Mouse (Mus musculus): ENCODE measurements around the gene Pttg1.
A peak's percentile ranks its signal among the peaks of the same experiment; 100 is the strongest.

Gene Pttg1

DNA sequence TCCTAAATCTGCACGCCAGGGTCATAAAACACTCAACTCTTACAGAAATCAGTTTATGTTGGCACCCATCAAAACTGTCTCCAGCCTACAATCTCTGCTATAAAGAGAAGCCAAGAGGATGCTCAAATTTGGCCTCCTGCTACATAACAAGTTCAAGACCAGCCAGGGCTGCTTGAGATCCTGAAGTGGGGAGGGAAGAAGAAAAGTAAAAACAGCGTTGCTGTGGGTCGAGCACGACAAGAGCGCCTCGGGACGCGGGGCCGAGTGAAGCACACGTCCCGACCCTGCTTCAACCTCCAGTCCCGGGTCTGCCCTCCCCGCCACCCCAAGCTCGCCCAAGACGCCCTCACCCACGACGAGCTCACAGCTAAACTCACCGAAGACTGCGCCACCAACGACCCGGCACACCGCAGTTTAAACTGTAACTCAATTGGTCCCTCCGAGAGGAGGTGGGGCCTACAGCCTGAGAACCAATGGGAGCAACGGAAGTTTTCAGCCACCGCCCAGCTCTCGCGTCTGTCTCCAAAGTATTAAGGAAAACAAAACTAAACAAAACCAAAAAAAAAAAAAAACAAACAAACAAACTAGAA lies at the start of gene Pttg1:
Gene Pttg1 (minus strand): TSS at position 428 of the 590 bp plus-strand sequence.
- peak; percentile 45 for DNase-seq (ENCODE audit: low spot score)

DNA sequence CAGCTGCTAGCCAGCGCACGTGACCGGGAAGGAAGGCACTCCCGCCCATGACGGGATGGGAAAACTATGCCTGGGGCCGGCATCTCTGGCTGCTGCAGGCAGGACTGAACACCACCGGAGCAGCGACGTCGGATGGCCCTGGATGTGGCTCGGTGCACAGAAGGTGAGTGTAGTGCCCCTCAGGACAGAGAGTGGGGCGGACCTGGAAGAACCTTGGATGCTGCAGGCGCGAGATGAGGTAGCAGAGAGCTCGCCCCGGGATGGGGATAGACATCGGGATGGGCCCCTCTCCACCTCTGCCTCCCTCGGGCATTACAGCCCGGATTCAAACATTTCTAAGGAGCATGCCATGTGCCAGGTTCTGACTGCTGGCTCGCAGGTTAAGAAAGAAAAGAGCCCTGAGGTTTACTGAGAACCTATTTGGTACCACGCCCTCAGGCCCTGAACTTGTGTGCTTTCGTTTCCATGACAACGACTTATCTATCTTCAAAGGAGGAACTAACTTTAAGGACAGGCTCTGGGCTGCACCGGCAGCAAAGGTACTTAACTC lies 48.2 kb upstream of the Pttg1 start, which contains the start of gene C1qtnf2:
Gene C1qtnf2 (plus strand): TSS at position 52 of the 550 bp plus-strand sequence.
- DNase-seq (ENCODE audit: low spot score), result peak; percentile 27

DNA sequence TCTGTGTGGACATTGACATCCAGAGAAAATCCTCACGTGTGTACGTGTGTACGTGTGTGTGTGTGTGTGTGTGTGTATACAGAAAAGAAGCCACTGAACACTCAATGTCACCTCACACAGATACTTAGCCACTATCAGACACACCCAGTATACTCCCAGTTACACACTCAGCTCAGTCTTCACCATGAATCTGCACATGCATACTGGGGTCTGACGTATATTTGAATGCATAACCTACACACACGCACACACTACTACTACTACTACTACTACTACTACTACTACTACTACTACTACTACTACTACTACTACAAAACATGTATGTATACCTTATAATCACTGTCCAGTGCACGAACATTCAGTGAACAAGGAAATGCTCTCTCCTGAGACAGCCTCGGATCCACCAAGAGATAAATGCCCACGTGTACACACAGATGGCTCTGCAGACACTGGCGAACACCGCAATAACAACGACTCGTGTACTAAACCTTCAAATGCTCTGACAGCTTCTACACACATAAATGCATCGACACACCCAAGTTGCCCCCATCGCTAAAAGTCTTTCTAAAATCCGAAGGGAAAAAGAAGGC lies 47.7 kb upstream of the Pttg1 start:
- DNase-seq (ENCODE audit: low spot score), result no peak

DNA sequence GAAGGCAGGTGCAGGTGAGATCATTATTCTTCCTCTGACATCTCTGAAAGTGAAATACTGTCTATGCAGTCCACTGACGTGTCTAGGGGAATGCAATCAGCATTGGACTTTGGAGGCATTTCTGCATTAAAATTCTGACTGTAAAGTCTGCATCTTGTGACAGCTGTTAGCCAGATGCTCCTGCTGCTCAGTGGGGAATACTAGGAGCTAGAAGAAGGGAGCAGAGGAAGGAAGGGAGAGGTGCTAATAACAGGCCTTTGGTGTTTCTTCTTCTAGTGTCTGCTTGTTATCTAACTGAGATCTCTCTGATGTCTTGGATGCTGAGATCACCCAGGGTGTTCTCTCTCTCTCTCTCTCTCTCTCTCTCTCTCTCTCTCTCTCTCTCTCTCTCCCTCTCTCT lies 47.1 kb upstream of the Pttg1 start:
- DNase-seq (ENCODE audit: low spot score), result no peak

DNA sequence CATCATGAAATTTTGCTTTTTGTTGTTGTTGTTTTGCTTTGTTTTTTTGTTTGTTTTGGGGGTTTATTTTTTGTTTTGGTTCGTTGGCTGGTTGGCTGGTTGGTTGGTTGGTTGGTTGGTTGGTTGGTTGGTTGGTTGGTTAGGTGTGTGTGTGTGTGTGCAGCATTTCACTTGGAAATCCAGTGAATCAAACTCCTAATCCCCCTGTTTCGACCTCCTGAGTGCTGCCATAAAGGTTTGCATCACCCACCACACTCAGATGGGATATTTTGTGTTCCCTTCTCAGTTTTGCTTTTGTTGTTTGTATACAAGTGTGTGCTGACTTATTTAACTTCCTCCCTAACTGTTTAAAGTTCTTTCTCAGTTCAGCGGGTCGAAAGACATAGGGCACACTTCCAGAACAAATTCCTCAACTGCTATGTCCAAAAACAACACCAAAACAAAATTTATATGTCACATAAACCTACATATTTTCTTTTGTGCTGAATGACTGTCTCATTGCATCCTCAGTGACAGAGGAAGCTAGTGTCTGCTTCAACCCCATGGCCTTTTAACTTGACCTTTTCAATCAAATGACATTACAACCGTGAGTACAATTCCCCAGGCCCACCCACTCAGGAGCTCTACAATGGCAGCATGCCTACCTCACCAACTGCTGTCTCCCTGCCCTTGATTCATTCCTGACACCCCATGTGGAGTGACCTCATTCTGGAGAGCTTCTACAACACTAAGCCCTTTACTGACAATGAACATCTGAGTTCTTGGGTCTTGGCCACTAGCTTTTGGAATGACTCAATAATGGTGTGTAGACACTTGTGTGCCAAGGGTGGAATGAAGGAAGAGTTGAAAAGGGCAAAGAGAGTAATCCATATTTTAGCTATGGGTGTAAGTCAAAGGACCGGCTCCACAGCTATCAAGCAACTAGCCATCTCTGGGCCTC lies 45.1 kb upstream of the Pttg1 start:
- no peak for DNase-seq (ENCODE audit: low spot score)

DNA sequence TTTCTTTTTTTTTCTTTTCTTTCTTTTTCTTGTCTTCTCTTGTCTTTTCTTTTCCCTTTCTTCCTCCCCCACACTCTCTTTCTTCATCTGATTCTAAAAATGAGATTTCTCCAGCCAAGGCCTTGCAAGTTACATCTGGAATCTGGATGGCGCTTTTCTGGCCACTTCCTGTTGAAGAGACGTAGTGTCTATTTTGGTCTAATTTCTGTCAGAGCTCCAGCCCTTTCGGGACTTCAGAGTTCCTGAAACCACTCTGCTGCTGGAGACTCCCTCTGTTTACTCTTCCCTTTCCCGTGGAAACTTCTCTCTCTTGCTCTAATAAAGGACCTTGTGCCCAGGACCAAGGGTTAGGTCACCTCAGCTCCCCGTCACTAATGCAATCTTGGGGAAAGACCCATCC lies 44.1 kb upstream of the Pttg1 start:
- no peak for DNase-seq (ENCODE audit: low spot score)

DNA sequence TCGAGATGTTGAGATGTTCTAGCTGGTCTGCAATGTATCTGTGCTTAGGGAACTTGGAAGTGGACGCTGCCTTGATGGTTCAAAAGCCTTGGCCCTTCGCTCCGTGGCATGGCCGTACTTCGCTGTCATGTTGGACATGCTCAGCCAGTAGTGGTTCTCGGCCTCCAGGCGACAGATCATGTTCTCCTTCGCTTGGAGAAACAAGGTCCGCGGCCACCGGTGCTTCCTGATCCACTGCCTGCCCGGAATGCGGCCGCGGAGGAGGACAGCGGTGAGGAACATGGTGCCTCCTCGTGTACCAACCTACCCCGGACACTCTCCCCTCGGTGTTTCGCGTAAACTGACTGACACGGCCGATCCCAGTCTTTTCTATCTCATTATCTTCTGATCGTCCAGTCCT lies 37.2 kb upstream of the Pttg1 start:
- no peak for DNase-seq (ENCODE audit: low spot score)

DNA sequence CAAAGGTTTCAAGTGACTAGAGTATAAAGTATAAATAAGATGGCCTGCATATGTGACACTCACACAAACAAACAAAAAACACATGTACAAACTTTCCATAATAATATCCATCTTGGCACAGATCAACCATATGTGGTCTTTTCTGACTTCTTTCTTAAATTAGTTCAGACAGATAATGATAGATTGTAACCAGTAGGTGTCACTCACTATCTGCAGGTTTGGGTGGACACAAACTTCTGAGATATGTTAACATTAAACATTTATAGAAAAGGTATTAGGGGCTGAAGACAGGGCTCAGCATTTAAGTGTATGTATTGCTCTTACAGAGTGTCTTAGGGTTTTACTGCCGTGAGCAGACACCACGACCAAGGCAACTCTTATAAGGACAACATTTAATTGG lies 26.2 kb upstream of the Pttg1 start:
- DNase-seq (ENCODE audit: low spot score), result no peak

DNA sequence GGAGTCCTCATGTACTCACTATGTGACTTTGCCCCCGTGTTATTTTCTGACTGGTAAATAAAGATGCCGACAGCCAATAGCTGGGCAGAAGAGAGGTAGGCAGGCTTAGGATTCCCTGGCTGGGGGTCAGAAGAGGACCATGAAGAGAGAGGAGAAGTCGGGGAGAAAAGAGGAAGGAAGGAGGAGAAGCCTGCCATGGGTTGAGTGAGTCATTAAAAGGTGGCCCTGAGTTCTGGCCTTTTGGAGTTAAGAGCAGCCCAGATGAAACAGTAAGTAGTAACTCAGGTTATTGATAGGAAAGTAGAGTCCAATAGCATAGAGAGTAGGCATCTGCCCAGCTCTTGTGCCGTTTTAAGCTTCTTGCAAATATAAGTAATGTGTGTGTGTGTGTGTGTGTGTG lies 25.3 kb upstream of the Pttg1 start:
- DNase-seq (ENCODE audit: low spot score), result no peak

DNA sequence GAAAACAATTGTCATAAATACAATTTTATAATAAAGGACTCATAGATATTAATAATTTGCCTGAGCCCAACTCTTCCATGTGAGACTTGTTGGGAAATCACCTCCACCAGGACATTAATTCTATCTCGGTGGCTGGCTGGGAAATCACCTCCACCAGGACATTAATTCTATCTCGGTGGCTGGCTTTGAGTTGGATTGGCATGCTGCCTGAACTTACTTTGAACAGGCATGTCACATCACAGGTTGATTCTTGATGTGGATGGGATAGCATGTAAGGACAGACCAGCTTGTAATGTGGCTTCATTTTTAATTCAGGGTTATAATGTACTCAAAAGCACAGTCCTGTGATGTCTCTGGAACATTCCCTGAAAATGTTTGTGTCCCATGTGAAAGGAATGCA lies 23.9 kb upstream of the Pttg1 start:
- DNase-seq (ENCODE audit: low spot score), result no peak

DNA sequence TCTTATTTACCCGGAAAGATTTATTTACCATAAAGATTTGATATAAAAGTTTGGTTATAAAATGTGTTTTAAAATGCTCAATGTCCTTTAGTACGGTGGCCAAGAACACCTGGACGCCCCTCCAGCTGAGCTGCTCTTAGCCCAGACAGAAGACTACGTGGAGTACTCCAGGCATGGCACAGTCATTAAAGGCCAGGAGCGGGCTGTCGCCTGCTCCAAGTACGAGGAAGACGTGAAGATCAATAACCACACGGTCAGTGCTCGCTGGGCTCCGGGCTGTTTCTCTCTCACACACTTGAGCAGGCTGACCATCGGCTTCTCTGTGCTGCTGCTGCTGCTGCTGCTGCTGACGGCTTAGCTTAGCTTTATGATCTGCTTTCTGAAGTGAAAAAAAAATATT lies 17.1 kb upstream of the Pttg1 start:
- no peak for DNase-seq (ENCODE audit: low spot score)

DNA sequence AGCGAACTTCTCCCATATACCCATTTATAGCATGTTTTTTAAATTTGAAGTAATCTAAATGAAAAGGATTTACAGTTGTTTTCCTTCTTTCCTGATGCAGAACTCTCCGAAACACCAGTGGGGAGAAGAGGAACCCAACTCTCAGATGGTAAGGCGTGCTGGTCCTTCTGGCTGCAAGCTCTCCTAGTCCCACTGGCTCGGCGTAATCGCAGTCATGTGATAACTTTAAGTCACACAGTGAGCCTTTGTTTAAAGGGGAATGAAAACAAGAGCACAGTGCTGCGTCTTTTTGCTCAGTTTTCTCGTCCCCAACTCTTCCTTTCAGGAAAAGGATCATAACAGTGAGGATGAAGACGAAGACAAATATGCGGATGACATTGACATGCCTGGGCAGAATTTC lies 15.1 kb upstream of the Pttg1 start:
- DNase-seq (ENCODE audit: low spot score), result no peak

DNA sequence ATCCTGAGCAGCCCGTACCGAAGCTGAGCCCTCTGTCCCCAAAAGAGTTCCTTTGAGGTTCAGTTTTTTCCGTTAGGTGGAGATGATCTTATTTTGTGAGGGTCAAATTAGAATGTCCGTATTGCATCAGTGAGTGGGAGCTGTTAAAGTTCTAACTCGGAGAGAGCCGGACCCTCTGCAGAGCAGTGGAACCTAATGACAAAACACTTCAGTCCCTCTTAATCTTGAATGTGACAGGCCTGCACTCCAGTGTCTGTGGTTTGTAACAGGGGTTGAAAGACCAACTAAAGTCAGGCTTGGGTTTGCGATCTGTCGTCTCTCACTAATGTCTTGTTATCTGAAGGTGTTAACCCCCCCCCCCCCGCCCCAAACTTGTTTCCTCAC lies 8.0 kb upstream of the Pttg1 start:
- DNase-seq (ENCODE audit: low spot score), result no peak

DNA sequence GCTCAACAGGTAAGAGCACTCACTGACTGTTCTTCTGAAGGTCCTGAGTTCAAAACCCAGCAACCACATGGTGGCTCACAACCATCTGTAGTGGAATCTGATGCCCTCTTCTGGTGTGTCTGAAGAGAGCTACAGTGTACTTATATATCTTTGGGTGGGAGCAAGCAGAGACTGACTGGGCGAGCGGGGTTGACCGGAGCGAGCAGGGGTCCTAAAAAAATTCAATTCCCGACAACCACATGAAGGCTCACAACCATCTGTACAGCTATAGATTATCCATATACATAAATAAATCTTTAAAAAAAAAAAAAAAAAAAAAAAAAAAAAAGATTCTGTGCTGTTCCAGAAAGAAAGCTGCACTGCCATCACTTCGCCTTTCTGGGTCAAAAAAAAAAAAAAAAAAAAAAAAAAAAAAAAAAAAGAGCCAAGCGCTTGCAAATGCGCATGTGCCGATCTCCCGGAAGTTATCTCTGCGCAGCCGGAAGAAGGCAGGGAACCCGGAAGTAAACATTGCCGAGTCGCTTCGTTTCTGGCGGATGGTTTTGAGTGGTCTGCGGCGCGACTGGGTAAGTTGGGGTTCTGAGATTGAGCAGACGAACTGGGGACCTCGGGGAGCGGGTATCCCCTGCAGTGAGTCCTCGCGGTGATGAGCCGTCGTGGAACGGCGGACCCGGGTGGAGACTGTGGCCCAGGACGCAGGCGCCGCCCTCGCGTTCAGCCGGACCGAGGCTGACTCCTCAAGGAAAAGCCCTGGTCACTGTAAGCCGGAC lies 7.4 kb upstream of the Pttg1 start, which contains the start of gene Slu7:
Gene Slu7 (plus strand): TSS at position 491 of the 770 bp plus-strand sequence.
- peak; percentile 57 for DNase-seq (ENCODE audit: low spot score)

DNA sequence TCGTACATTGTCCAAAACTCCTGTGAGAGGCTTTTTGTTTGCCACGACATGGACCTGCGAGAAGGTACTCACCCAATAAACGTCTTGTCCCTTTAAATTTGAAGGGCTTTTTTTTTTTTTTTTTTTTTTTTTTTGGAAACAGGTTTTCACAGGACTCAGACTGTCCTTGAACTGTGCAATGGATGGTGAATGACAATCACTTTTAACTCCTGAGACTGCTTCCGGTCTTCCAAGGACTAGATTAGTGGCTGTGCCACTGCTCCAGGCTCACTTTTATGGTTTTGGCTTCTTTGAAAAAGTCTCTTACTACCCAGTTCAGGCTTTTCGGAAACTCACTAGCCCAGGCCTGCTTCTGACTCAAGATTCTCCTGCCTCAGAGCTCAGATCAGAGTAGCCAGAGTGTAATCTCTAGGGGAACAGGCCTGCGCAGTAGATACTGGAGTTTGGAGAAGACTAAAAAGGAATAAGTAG lies 398 bp upstream of the Pttg1 start:
- peak; percentile 18 for DNase-seq (ENCODE audit: low spot score)

DNA sequence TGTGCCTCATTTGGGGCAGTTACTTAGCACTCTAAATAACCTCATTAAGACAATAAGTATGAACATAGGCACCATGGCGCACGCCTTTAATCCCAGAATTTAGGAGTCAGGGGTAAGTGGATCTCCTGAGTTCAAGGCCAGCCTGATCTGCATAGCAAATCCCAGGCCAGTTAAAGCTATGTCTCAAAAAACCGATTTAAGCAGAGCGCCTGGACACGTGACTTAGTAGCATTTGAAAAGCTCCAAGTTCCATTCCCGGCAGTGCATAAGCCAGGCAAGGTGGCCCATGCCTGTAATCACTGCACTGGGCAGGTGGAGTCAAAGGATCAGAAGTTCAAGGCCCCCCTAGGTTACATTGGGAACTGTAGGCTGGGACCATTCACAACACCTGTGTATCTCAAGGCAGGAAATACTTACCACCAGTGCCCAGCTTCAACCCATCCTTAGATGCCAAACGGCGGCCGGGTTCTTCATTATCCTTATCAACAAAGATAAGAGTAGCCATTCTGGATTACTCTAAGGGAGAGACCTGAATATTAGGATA lies 813 bp downstream of the Pttg1 start:
- no peak for DNase-seq (ENCODE audit: low spot score)

DNA sequence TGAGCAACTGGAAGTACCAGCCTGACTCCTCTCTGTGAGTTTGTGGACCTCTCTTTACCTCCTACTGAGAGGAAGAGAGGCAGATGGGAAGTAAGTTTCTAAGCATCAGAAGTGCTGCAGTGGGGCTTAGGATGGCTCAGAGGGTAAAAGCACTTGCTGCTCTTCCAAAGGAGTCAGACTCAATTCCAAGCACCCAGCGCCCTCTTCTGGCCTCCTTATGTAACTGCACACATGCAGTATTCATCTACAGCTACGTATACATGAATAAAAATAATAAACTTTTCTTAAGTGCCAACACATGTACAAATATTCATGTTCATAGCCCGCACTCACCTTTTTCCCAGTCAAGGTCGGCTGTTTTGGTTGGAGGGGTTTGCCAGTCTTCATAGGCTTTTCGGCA lies 1.7 kb downstream of the Pttg1 start:
- no peak for DNase-seq (ENCODE audit: low spot score)

DNA sequence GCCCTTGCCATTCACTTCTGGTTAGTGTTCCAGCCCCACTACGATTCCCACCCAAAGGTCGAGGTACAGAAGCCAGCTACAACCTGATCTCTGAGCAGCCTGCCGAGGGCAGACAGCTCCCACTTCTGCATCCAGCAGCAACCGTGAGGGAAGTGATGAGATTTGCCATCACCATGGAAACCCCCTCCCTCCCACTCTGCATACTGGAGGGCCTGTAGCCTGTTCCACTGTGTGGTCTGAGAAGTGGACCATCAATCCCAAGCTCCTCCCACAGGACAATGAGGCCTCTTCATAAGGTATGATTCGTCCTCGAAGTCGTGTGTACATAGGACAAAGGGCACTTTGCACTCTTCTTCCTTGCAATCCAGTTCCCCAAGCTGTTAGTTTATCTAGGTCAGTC lies 8.8 kb downstream of the Pttg1 start:
- no peak for DNase-seq (ENCODE audit: low spot score)

DNA sequence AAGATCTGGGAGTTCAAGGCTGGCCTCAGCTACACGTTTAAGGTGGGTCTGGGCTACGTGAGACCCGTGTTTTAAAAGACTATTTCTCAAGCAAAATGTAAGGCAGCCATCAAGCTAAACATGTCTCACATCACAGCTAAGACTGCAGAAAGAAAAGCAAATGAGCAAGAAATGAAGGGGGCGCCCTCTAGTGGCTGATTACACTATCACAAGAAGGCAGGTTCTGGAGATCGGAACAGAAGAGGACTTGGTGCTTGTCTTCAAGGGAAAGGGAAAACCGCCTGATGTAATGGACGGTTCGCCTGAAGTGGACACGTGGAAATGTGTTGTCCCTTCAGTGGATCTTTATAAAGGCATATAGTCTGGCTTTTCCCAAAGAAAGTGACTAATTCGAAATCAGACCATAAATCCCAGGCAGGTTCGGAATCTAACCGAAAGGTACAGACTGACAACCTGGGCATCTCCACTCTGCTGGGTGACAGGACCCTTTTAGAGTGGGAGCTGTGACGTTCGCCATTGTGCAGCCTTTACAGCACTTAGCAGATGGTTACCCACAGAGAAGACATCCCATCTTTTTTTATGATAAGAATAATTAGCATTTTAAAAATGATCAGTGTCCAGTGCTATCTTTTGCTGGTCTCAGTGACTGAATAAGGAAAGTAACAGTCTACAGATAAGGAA lies 13.1 kb downstream of the Pttg1 start:
- peak; percentile 67 for DNase-seq (ENCODE audit: low spot score)

DNA sequence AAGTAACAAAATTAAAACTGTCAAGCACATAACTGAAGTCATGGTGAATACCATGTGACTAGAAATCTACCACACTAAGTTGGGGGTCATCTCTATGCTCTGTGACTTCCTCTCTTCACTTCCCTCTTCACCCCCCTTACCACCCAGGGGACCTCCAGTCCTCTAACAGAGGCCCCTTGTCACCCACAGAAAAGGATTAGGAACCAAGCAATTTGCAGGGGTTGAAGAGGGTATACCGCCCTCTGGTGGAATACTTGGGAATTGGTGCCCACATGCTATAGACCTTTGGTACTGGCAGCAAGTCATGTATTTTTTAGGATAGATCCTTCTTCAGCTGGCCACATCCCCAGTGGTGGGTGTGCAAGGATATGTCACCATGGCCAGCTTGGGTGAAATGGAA lies 14.6 kb downstream of the Pttg1 start:
- DNase-seq (ENCODE audit: low spot score), result peak; percentile 61

DNA sequence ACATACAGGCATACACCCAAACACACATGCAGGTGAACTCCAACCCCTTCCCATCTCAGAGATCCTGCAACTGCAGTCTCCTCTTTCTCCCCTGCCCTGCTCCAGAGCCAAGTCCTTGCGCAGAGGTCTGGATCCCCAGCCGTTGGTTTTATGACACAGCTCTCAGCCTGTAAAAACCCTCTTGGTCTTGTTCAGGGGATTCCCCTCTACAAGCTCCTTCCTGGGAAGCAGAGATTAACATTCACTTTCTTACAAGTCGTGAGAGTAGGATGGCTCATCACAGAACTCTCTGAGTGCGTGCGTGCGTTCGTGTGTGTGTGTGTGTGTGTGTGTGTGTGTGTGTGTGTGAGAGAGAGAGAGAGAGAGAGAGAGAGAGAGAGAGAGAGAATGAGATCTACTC lies 15.8 kb downstream of the Pttg1 start:
- DNase-seq (ENCODE audit: low spot score), result no peak
